Mouse (Mus musculus) left cerebral cortex, adult 8-10 months (tissue): ENCODE measurements around the gene Gm37419. TPM values are rescaled to one million over a fixed set of nuclear protein-coding genes. Genes with fewer than 3 reads are reported as not detected.

ENCODE experiments used
- DNase-seq, 2 experiments: peaks; one replicate each; pipeline ENCODE4 v3.0.0; 2022; ENCODE audit warnings: low spot score in 2 of 2
- total RNA-seq, 4 experiments: library from RNA; stranded (reverse); gene quantifications; 2 replicates each; pipeline ENCODE4 v1.2.4; 2022

Gm37419 gene
- total RNA-seq, 4 experiments from 2014 or later, result not detected

GRCm38 (mm10) chr16:23993351-23994321, 5.4 kb downstream of the Gm37419 start:
- no peak for DNase-seq

GRCm38 (mm10) chr16:23996342-23996741, 8.1 kb downstream of the Gm37419 start:
- no peak for DNase-seq

GRCm38 (mm10) chr16:23997228-23997627, 8.9 kb downstream of the Gm37419 start:
- DNase-seq, result no peak

- no peak for DNase-seq
Measured at GRCm38 (mm10) chr16:23997912-23998311, 9.6 kb downstream of the Gm37419 start.

- no peak for DNase-seq
Measured at GRCm38 (mm10) chr16:24005928-24006327, 17.6 kb downstream of the Gm37419 start.

DNA sequence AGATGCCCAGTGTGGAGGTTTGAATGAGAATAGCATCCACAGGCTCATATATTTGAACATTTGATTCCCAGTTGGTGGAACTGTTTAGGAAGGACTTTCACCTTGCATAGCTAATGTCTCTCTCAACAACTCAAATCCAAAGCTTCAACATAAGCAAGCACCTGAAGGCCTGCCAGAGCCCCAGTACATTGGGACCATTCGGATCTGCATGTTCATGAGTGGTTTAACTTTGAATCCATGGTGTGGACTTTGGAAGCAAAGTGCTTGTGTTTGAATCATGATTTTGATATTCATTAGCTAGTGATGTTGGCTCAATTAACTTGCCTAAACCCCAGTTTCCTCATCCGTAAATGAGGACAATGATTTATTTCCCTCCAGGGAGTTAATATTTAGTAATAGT, 21.6 kb downstream of the Gm37419 start:
- DNase-seq, result no peak

DNA sequence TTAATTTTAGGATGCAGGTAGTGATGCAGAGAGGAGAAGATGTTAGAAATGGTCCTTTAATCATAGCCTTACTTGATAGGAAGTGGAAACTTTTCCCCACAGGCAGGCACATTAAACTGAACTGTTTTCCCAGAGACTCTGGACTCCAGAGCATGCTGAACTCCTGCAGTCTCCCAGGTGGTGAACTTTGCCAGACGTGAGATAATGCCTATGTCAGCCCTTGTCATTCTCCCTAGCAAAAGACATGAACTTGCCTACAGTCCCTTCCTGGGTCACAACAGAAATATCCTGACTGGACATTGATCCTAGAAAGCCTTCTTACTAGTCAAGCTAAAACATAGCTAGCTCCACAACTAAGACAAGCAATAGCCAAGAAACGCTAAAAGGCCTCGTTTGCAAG, 23.0 kb downstream of the Gm37419 start:
- no peak for DNase-seq

DNA sequence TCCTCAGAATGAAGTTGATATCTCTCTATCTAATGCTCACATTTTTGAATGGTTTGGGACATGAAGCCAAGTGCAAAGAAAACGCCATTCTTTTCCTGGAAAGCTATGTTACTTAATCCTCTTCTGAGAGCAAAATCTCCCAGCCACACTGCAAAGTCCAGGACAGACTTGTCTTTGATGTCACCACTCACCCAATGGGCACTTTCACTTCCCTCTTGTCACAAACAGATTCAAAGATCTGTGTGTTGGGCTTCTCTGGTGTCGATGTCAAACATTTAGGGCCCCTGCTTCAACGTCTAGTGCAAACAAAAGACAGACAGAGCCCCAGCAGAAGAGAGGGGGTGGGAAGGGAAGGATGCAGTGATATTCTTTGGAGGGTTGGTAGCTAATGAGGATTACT, 23.8 kb downstream of the Gm37419 start:
- DNase-seq, result no peak

DNA sequence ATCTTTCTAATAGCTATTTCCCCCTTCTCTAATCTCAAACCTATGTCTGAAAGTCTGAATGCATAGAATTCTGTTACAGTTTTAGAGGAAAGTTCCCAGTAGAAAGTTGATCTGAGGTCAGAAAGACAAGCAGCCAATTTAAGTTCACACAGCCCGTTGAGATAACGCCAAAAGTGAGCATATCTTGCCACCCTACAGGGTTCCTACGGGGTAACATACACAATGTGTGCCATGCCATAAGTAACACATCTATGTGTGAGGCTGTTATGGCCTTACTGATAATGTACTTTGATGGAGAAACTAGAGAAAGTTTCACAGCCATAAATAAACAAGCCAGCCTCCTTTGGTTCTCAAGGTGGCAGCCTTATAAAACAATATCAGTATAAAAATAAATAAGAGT, 26.1 kb downstream of the Gm37419 start:
- DNase-seq, result no peak

- DNase-seq, result no peak
Measured at GRCm38 (mm10) chr16:24016273-24016672, 28.0 kb downstream of the Gm37419 start.

- no peak for DNase-seq
Measured at GRCm38 (mm10) chr16:24016742-24017141, 28.5 kb downstream of the Gm37419 start.

DNA sequence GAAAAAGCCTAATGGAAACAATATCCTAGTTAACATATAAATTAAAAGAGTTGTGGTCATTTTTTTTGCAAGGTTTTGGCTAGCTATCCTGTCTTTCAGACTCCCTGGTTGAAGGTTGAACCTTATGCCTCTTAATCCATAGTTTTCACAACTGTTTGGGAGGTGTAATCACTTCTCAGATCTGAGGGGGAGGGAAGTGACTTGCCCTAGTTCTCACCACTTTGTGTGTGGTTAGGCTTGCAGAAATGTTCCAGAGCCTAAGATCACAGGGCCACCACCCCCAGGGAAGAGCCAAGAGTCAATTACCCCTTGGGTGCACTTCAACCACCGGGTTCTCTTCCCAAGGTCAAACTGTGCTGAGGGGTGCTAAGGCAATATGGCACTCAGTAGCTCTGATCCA, 33.4 kb downstream of the Gm37419 start:
- DNase-seq, result no peak

DNA sequence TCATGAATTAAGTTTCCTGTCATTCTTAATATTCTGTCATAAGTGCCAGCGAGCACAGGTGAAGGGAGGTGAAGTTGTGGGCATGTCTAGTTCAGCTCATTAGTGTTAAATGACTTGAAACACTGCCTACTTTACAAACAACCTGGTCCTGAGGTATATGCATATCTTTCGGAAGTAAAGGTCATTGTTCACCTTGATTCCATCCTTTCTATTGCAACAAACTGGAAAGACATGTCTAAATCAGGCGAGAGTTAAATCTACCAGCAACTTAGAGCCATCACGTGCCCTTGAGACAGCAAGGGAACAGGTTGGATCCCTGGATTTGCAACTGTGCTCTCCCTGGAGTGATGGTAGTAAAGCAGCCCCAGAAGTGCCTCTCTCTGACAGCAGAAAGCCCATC, 34.3 kb downstream of the Gm37419 start:
- no peak for DNase-seq

DNA sequence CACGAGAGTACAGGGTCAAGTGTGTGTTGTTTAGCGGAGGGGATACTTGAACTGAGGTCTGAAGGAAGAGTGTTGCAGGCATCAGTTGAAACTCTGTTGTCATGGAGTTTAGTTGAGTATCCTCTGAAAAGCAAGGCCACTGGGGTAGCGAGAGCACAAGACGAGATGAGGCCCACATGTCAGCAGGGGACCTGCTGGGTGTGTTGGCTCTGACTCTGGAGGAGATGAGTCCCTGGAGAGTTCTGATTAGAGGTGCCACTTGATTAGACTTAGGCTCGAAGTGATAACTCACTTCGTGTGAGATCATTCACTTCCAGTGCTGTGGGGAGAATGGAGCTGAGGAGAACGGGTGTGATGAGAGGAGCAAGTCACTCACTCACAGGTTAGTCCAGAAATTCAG, 37.2 kb downstream of the Gm37419 start:
- no peak for DNase-seq

- DNase-seq, result no peak
Measured at GRCm38 (mm10) chr16:24029965-24030672, 41.8 kb downstream of the Gm37419 start.

- no peak for DNase-seq
Measured at GRCm38 (mm10) chr16:24033259-24033658, 45.0 kb downstream of the Gm37419 start.

DNA sequence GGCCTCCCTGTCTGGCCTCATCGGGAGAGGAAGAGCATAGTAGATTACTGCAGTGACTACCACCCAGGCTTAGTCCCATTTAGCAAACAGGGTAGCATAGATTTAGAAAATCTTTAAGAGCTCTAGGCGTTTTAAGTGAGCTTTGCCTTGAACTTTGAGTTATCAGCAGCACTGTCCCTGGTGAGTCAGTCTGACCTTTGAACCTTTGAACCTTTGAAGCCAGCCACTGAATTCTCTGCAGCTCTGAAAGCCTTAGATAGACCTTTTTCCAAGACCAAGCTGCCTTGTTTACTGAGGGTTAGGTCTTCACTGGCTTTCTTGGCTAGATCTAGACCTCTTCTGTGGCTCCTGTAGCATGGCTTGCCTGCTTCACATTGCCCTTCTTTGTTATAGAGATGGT, 46.2 kb downstream of the Gm37419 start:
- no peak for DNase-seq

DNA sequence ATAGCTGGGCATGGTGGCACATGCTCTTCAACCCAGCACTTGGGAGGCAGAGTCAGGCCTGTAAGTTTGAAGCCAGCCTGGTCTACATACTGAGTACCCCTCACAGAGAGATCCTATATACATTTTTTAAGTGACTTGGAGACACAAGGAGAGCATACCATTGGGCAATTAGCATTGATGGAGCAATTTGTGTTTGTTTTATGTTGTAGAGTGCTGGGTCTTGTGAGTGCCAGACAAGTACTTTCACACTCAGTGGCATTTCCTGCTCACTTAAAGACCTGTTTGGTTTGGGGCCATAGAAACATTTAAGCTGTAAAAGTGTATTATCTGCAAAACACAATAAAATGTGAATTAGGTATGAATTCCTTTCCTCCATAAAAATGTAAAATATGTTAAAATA, 47.5 kb downstream of the Gm37419 start:
- no peak for DNase-seq

GRCm38 (mm10) chr16:24036398-24036797, 48.1 kb downstream of the Gm37419 start:
- no peak for DNase-seq
